ENCODE assay signal across 24 mouse cellular contexts in genomic region chr11:38818141-38818540, GRCm38 (mm10).
DNase-seq lines count a peak whose midpoint lies in the region; ATAC-seq and TF ChIP-seq lines count a peak whose summit lies in the region.
"Had no signal": no experiment of that assay in that cellular context is flagged by ENCODE, and none has a peak within 500 bp of the region (broad histone marks: within the 10 kb centered on the region; RNA-seq: fewer than 3 reads in every experiment).

No protein-coding gene starts in this region.

- no peak for TF ChIP-seq POLR2A in brain, embryonic 14.5 days (IDR thresholded peaks at IDR 0.05; ENCODE audit: borderline replicate concordance, extremely low read depth, insufficient read depth, insufficient read length, poor library complexity, severe bottlenecking)

- WGBS in forebrain, embryonic 14.5 days, result 46% methylated on average over 3 of the region's 3 CpGs
- WGBS in forebrain, embryonic 15.5 days, result 51% methylated on average over 3 of the region's 3 CpGs
- 46% methylated on average over 3 of the region's 3 CpGs for whole genome bisulfite sequencing in midbrain, embryonic 14.5 days
- WGBS in midbrain, embryonic 10.5 days, result 83% methylated on average over 3 of the region's 3 CpGs

- no peaks in the 10 kb centered on the region for H3K4me1 ChIP-seq in forebrain, embryonic 14.5 days (ENCODE audit: control insufficient read depth, insufficient read depth, low read length)
- H3K4me1 ChIP-seq in forebrain, embryonic 15.5 days, result no peaks in the 10 kb centered on the region
- no peaks in the 10 kb centered on the region for H3K4me1 ChIP-seq in midbrain, embryonic 14.5 days (ENCODE audit: control insufficient read depth, insufficient read depth, low read length)
- no peaks in the 10 kb centered on the region for H3K4me1 ChIP-seq in midbrain, embryonic 10.5 days
- H3K4me1 ChIP-seq: embryonic facial prominence, embryonic 15.5 days; heart, embryonic 12.5 days; heart, embryonic 15.5 days; hindbrain, embryonic 10.5 days had no signal

- H3K27me3 ChIP-seq in forebrain, embryonic 14.5 days (replicated peaks; ENCODE audit: control insufficient read depth, insufficient read depth, low read length), result no peaks in the 10 kb centered on the region
- no peaks in the 10 kb centered on the region for H3K27me3 ChIP-seq in forebrain, embryonic 15.5 days
- no peaks in the 10 kb centered on the region for H3K27me3 ChIP-seq in midbrain, embryonic 14.5 days (ENCODE audit: control insufficient read depth, insufficient read depth, low read length)
- H3K27me3 ChIP-seq in midbrain, embryonic 10.5 days (ENCODE audit: low read depth, poor library complexity, severe bottlenecking), result no peaks in the 10 kb centered on the region
- H3K27me3 ChIP-seq: embryonic facial prominence, embryonic 15.5 days; forebrain, embryonic 13.5 days; heart, embryonic 12.5 days; heart, embryonic 15.5 days had no signal

- H3K36me3 ChIP-seq in forebrain, embryonic 14.5 days (ENCODE audit: control insufficient read depth, insufficient read depth, low read length), result no peaks in the 10 kb centered on the region
- H3K36me3 ChIP-seq in forebrain, embryonic 15.5 days, result no peaks in the 10 kb centered on the region
- no peaks in the 10 kb centered on the region for H3K36me3 ChIP-seq in midbrain, embryonic 14.5 days (ENCODE audit: control insufficient read depth, insufficient read depth, low read length)
- H3K36me3 ChIP-seq in midbrain, embryonic 10.5 days, result no peaks in the 10 kb centered on the region
- H3K36me3 ChIP-seq: embryonic facial prominence, embryonic 15.5 days; heart, embryonic 12.5 days; heart, embryonic 15.5 days; hindbrain, embryonic 10.5 days had no signal

- no peak overlapping the region for H3K4me3 ChIP-seq in forebrain, embryonic 14.5 days (ENCODE audit: low read depth, low read length)
- no peak overlapping the region for H3K4me3 ChIP-seq in forebrain, embryonic 15.5 days
- no peak overlapping the region for H3K4me3 ChIP-seq in midbrain, embryonic 14.5 days (replicated peaks; ENCODE audit: low read depth, low read length)
- H3K4me3 ChIP-seq in midbrain, embryonic 10.5 days, result no peak overlapping the region
- H3K4me3 ChIP-seq: embryonic facial prominence, embryonic 15.5 days; forebrain, embryonic 13.5 days; heart, embryonic 12.5 days; heart, embryonic 15.5 days; hindbrain, embryonic 10.5 days had no signal

- intact Hi-C loops in left cerebral cortex, postnatal 10 days (cut with DNase I), result no loop called here

- peak; percentile 8 for DNase-seq in forebrain, embryonic 14.5 days (ENCODE audit: low spot score)
- DNase-seq in midbrain, embryonic 14.5 days, result peak; percentile 63
- DNase-seq in midbrain, embryonic 10.5 days (ENCODE audit: low spot score), result no peak
- DNase-seq in brain, embryonic 14.5 days (ENCODE audit: low read depth), result peak; percentile 64
- DNase-seq in left cerebral cortex, postnatal 10 days (ENCODE audit: extremely low spot score in 1 of 2, low spot score in 2 of 2), result no peak
- DNase-seq: adrenal gland, adult 2 months; adrenal gland, postnatal 14 days; cerebellum, adult 11-12 months; cerebellum, adult 8-10 months; cerebellum, postnatal 10 days; cerebellum, postnatal 36 days; embryo, embryonic 11 days; gastrocnemius, postnatal 25 days; heart, adult 18-20 months; heart, postnatal 10 days; heart, postnatal 36 days had no signal

- H3K4me2 ChIP-seq in forebrain, embryonic 14.5 days (ENCODE audit: low read length), result no peak overlapping the region
- no peak overlapping the region for H3K4me2 ChIP-seq in forebrain, embryonic 15.5 days (replicated peaks)
- no peak overlapping the region for H3K4me2 ChIP-seq in midbrain, embryonic 14.5 days (ENCODE audit: low read length)
- H3K4me2 ChIP-seq: embryonic facial prominence, embryonic 15.5 days; forebrain, embryonic 13.5 days; heart, embryonic 12.5 days; heart, embryonic 15.5 days; hindbrain, embryonic 14.5 days had no signal

- ATAC-seq in forebrain, embryonic 14.5 days, result no peak
- no peak for ATAC-seq in forebrain, embryonic 15.5 days (replicated peaks)
- ATAC-seq in midbrain, embryonic 14.5 days (ENCODE audit: low FRiP score, low TSS enrichment), result peak; percentile 53; the same call in 1 of the 2 replicates
- ATAC-seq: CD4-positive, CD25-positive, alpha-beta regulatory T cell, adult 4 months; forebrain, embryonic 13.5 days had no signal

- no peak overlapping the region for H3K27ac ChIP-seq in forebrain, embryonic 14.5 days (ENCODE audit: low read depth, low read length)
- H3K27ac ChIP-seq in forebrain, embryonic 15.5 days (replicated peaks), result no peak overlapping the region
- H3K27ac ChIP-seq in midbrain, embryonic 14.5 days (replicated peaks; ENCODE audit: low read depth, low read length), result no peak overlapping the region
- H3K27ac ChIP-seq in midbrain, embryonic 10.5 days (replicated peaks), result no peak overlapping the region
- H3K27ac ChIP-seq: embryonic facial prominence, embryonic 15.5 days; forebrain, embryonic 13.5 days; heart, embryonic 15.5 days; hindbrain, embryonic 10.5 days; hindbrain, embryonic 14.5 days had no signal

- no peak overlapping the region for H3K9ac ChIP-seq in forebrain, embryonic 14.5 days (ENCODE audit: low read length)
- H3K9ac ChIP-seq in forebrain, embryonic 15.5 days (replicated peaks), result no peak overlapping the region
- H3K9ac ChIP-seq in midbrain, embryonic 14.5 days (replicated peaks; ENCODE audit: low read length), result no peak overlapping the region
- H3K9ac ChIP-seq: embryonic facial prominence, embryonic 15.5 days; forebrain, embryonic 13.5 days; heart, embryonic 12.5 days; heart, embryonic 15.5 days; hindbrain, embryonic 14.5 days had no signal

- no peaks in the 10 kb centered on the region for H3K9me3 ChIP-seq in forebrain, embryonic 14.5 days (replicated peaks; ENCODE audit: control insufficient read depth, low read length)
- H3K9me3 ChIP-seq in forebrain, embryonic 15.5 days, result no peaks in the 10 kb centered on the region
- no peaks in the 10 kb centered on the region for H3K9me3 ChIP-seq in midbrain, embryonic 14.5 days (ENCODE audit: control insufficient read depth, low read length)
- H3K9me3 ChIP-seq in midbrain, embryonic 10.5 days (replicated peaks), result no peaks in the 10 kb centered on the region
- H3K9me3 ChIP-seq: embryonic facial prominence, embryonic 15.5 days; forebrain, embryonic 13.5 days; heart, embryonic 12.5 days; heart, embryonic 15.5 days; hindbrain, embryonic 10.5 days had no signal

- no peak for TF ChIP-seq CTCF in brain, embryonic 14.5 days (IDR thresholded peaks at IDR 0.05; ENCODE audit: borderline replicate concordance, extremely low read depth, insufficient read depth, insufficient read length)

Comparison
In these comparisons a context has a peak if more than half of its experiments do, and no peak if none do; other contexts are left out.
1. DNase-seq: peak in forebrain, embryonic 14.5 days (single experiment), midbrain, embryonic 14.5 days (single experiment) and brain, embryonic 14.5 days (single experiment); none in midbrain, embryonic 10.5 days (single experiment) and left cerebral cortex, postnatal 10 days (0 of 2).